Mouse (Mus musculus) megakaryocyte-erythroid progenitor cell, adult 5-6 weeks (primary cell): ENCODE results near the gene Ankrd13b. TPM values are rescaled to one million over a fixed set of nuclear protein-coding genes. Genes with fewer than 3 reads are reported as not detected.

Source experiments
- ATAC-seq: replicated peaks from 2 replicates; pipeline ENCODE4 v1.8.0; 2016; ENCODE audit warnings: mild to moderate bottlenecking, inconsistent platforms; ENCODE audit not compliant: severe bottlenecking, poor library complexity, low FRiP score, low TSS enrichment
- total RNA-seq, 2 experiments: library from RNA; stranded (forward) in 1 of 2; stranded (reverse) in 1 of 2; fragments of 200-1000, 215-1000 nt in 1 of 2; fragments of >200 nt in 1 of 2; fragmentation: Nextera tagmentation in 1 of 2; gene quantifications; 2 replicates each; pipeline ENCODE4 v1.2.3; 2014 to 2017

The Ankrd13b gene
- total RNA-seq, 2 experiments from 2014 or later, result 11.7 to 26.4 TPM

- peak; percentile 69 for ATAC-seq
Observed at GRCm38 (mm10) chr11:77467157-77467556, 22.3 kb downstream of the Ankrd13b start.

GRCm38 (mm10) chr11:77466544-77466943, 22.9 kb downstream of the Ankrd13b start:
- ATAC-seq, result no peak

GRCm38 (mm10) chr11:77465111-77465510, 24.4 kb downstream of the Ankrd13b start:
- no peak for ATAC-seq

- ATAC-seq, result no peak
Observed at GRCm38 (mm10) chr11:77464684-77465083, 24.8 kb downstream of the Ankrd13b start.

- ATAC-seq, result no peak
Observed at GRCm38 (mm10) chr11:77463786-77464185, 25.7 kb downstream of the Ankrd13b start.

GRCm38 (mm10) chr11:77463101-77463445, 26.4 kb downstream of the Ankrd13b start:
- ATAC-seq, result no peak

- peak; percentile 38; the same call in 1 of the 2 replicates for ATAC-seq
Observed at GRCm38 (mm10) chr11:77462283-77463100, 27.0 kb downstream of the Ankrd13b start, which contains the start of gene Coro6. Gene Coro6 (plus strand): TSS chr11:77462411.

- no peak for ATAC-seq
Observed at GRCm38 (mm10) chr11:77461856-77462255, 27.6 kb downstream of the Ankrd13b start.

GRCm38 (mm10) chr11:77456866-77457265, 32.6 kb downstream of the Ankrd13b start:
- no peak for ATAC-seq

- ATAC-seq, result no peak
Observed at GRCm38 (mm10) chr11:77455770-77456510, 33.5 kb downstream of the Ankrd13b start.

- no peak for ATAC-seq
Observed at GRCm38 (mm10) chr11:77453388-77453787, 36.1 kb downstream of the Ankrd13b start.

GRCm38 (mm10) chr11:77451670-77452069, 37.8 kb downstream of the Ankrd13b start:
- no peak for ATAC-seq

GRCm38 (mm10) chr11:77449224-77449623, 40.3 kb downstream of the Ankrd13b start:
- no peak for ATAC-seq

- ATAC-seq, result peak; percentile 89
Observed at GRCm38 (mm10) chr11:77446628-77447041, 42.8 kb downstream of the Ankrd13b start.

GRCm38 (mm10) chr11:77444939-77445338, 44.5 kb downstream of the Ankrd13b start:
- no peak for ATAC-seq

- ATAC-seq, result no peak
Observed at GRCm38 (mm10) chr11:77442186-77443170, 47.0 kb downstream of the Ankrd13b start.

- ATAC-seq, result no peak
Observed at GRCm38 (mm10) chr11:77441020-77441419, 48.5 kb downstream of the Ankrd13b start.

GRCm38 (mm10) chr11:77440081-77440480, 49.4 kb downstream of the Ankrd13b start:
- ATAC-seq, result no peak

GRCm38 (mm10) chr11:77437026-77437425, 52.5 kb downstream of the Ankrd13b start:
- no peak for ATAC-seq
